Mouse (Mus musculus) brown adipose tissue, adult 24 weeks (tissue): ENCODE data around the gene Snx1. TPM values are rescaled to one million over a fixed set of nuclear protein-coding genes. Genes with fewer than 3 reads are reported as not detected.

Experiments
- H3K27ac ChIP-seq: fragments of 200-500 bp; replicated peaks from 2 replicates; pipeline ENCODE4 v1.5.1; 2012; ENCODE audit warnings: low read depth, mild to moderate bottlenecking, low read length
- H3K4me1 ChIP-seq: fragments of 200-500 bp; 2 replicates; pipeline ENCODE4 v1.6.1; 2012; ENCODE audit warnings: low read length, mixed read lengths; ENCODE audit not compliant: control insufficient read depth, insufficient read depth, insufficient read length
- H3K4me3 ChIP-seq: fragments of 200-500 bp; 2 replicates; pipeline ENCODE4 v1.5.1; 2012; ENCODE audit warnings: low read depth, mild to moderate bottlenecking, low read length, moderate library complexity; ENCODE audit not compliant: insufficient read depth
- polyA plus RNA-seq: library from polyadenylated mRNA; stranded (reverse); fragments of >200 nt; gene quantifications from 2 replicates; pipeline ENCODE4 v1.2.4, GENCODE M21; 2012; ENCODE audit not compliant: missing spikeins, insufficient read depth, insufficient read length

Snx1 gene
- polyA plus RNA-seq, 1 experiment: 40.3 TPM

- Histone ChIP-seq H3K27ac (no peak overlapping the region), H3K4me3 (no peak overlapping the region), H3K4me1 (no peaks in the 10 kb centered on the region)
Measured at GRCm38 (mm10) chr9:66087062-66087461, 39.3 kb downstream of the Snx1 start.

- H3K27ac ChIP-seq: no peak overlapping the region
- no peak overlapping the region for H3K4me3 ChIP-seq
Measured at GRCm38 (mm10) chr9:66084171-66084570, 42.2 kb downstream of the Snx1 start.

GRCm38 (mm10) chr9:66081999-66082398, 44.4 kb downstream of the Snx1 start:
- no peak overlapping the region for H3K4me3 ChIP-seq
- no peak overlapping the region for H3K27ac ChIP-seq
- no peaks in the 10 kb centered on the region for H3K4me1 ChIP-seq

More at GRCm38 (mm10) chr9:66084171-66084570, 42.2 kb downstream of the Snx1 start:
- H3K4me1 ChIP-seq: no peaks in the 10 kb centered on the region

- H3K4me1 ChIP-seq: no peaks in the 10 kb centered on the region
- H3K4me3 ChIP-seq: no peak overlapping the region
- H3K27ac ChIP-seq: no peak overlapping the region
Measured at GRCm38 (mm10) chr9:66080804-66081459, 45.5 kb downstream of the Snx1 start.

- H3K4me3 ChIP-seq: no peak overlapping the region
- H3K4me1 ChIP-seq: no peaks in the 10 kb centered on the region
- no peak overlapping the region for H3K27ac ChIP-seq
Measured at GRCm38 (mm10) chr9:66078493-66078892, 47.9 kb downstream of the Snx1 start.

GRCm38 (mm10) chr9:66078072-66078471, 48.3 kb downstream of the Snx1 start:
- Histone ChIP-seq H3K4me1 (no peaks in the 10 kb centered on the region), H3K27ac (no peak overlapping the region), H3K4me3 (no peak overlapping the region)

GRCm38 (mm10) chr9:66072754-66073153, 53.6 kb downstream of the Snx1 start:
- H3K4me1 ChIP-seq: no peaks in the 10 kb centered on the region; the same call in 1 of the 2 replicates
- no peak overlapping the region for H3K4me3 ChIP-seq
- H3K27ac ChIP-seq: no peak overlapping the region

- Histone ChIP-seq H3K4me3 (no peak overlapping the region), H3K27ac (no peak overlapping the region), H3K4me1 (no peaks in the 10 kb centered on the region; the same call in 1 of the 2 replicates)
Measured at GRCm38 (mm10) chr9:66070151-66070550, 56.2 kb downstream of the Snx1 start.

GRCm38 (mm10) chr9:66069583-66069982, 56.8 kb downstream of the Snx1 start, which contains the start of gene Snx22:
Gene Snx22, minus strand, starts transcription at chr9:66069719.
- Histone ChIP-seq H3K4me1 (no peaks in the 10 kb centered on the region; the same call in 1 of the 2 replicates), H3K4me3 (peak within 1 kb of the TSS; percentile 40), H3K27ac (no peak within 1 kb of the TSS)

- H3K4me1 ChIP-seq: no peaks in the 10 kb centered on the region; the same call in 1 of the 2 replicates
- no peak overlapping the region for H3K27ac ChIP-seq
- peak overlapping the region; percentile 40 for H3K4me3 ChIP-seq
Measured at GRCm38 (mm10) chr9:66068971-66069391, 57.4 kb downstream of the Snx1 start.

GRCm38 (mm10) chr9:66068056-66068455, 58.3 kb downstream of the Snx1 start:
- Histone ChIP-seq H3K27ac (no peak overlapping the region), H3K4me1 (no peaks in the 10 kb centered on the region; the same call in 1 of the 2 replicates), H3K4me3 (no peak overlapping the region)

GRCm38 (mm10) chr9:66067542-66067941, 58.8 kb downstream of the Snx1 start:
- Histone ChIP-seq H3K4me3 (no peak overlapping the region), H3K4me1 (no peaks in the 10 kb centered on the region; the same call in 1 of the 2 replicates), H3K27ac (no peak overlapping the region)

- no peaks in the 10 kb centered on the region; the same call in 1 of the 2 replicates for H3K4me1 ChIP-seq
- no peak overlapping the region for H3K4me3 ChIP-seq
- H3K27ac ChIP-seq: no peak overlapping the region
Measured at GRCm38 (mm10) chr9:66066791-66067190, 59.6 kb downstream of the Snx1 start.

GRCm38 (mm10) chr9:66064316-66064715, 62.1 kb downstream of the Snx1 start:
- no peak overlapping the region for H3K27ac ChIP-seq
- H3K4me1 ChIP-seq: peaks cover 5% of the 10 kb centered on the region
- no peak overlapping the region for H3K4me3 ChIP-seq

- Histone ChIP-seq H3K4me1 (peaks cover 5% of the 10 kb centered on the region), H3K27ac (no peak overlapping the region), H3K4me3 (no peak overlapping the region)
Measured at GRCm38 (mm10) chr9:66063446-66063845, 62.9 kb downstream of the Snx1 start.

- Histone ChIP-seq H3K27ac (no peak overlapping the region), H3K4me3 (peak overlapping the region; percentile 89; the same call in 1 of the 2 replicates), H3K4me1 (peaks cover 5% of the 10 kb centered on the region)
Measured at GRCm38 (mm10) chr9:66061656-66062055, 64.7 kb downstream of the Snx1 start.
